Mouse (Mus musculus): ENCODE data around the gene Armc9. TPM values are rescaled to one million over a fixed set of nuclear protein-coding genes. Genes with fewer than 3 reads are reported as not detected.

Gene Armc9
- polyA plus RNA-seq, 1 experiment from 2014 or later: 32.7 TPM

DNA sequence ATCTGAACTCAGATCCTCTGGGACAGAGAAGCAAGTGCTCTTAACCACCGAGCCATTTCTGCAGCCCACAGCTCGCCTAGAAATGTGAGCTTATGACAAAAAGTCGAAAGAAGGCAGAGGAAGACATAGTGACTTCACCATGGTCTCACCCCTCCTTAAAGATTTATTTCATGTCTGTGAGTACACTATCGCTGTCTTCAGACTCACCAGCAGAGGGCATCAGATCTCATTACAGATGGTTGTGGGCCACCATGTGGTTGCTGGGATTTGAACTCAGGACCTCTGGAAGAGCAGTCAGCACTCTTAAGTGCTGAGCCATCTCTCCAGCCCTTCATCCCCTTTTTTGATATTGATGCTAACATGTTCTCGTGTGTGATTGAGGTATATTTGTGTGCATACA, 20.0 kb downstream of the Armc9 start:
- Histone ChIP-seq H3K4me1 (no peaks in the 10 kb centered on the region), H3K9ac (no peak overlapping the region), H3K9me3 (no peaks in the 10 kb centered on the region), H3K27ac (no peak overlapping the region), H3K4me2 (no peak overlapping the region), H3K36me3 (peaks cover 67% of the 10 kb centered on the region), H3K27me3 (no peaks in the 10 kb centered on the region), H3K4me3 (no peak overlapping the region)
- WGBS: 96% methylated on average over 5 of the region's 5 CpGs
- no peak for ATAC-seq (ENCODE audit: insufficient number of reproducible peaks, insufficient read depth, low FRiP score, low TSS enrichment, low read depth)

- ATAC-seq (ENCODE audit: insufficient number of reproducible peaks, insufficient read depth, low FRiP score, low TSS enrichment, low read depth): no peak
- H3K27ac ChIP-seq: no peak overlapping the region
- no peak overlapping the region for H3K4me2 ChIP-seq
- WGBS: 88% methylated on average over 2 of the region's 2 CpGs
- H3K36me3 ChIP-seq: peaks cover 64% of the 10 kb centered on the region
- H3K27me3 ChIP-seq: no peaks in the 10 kb centered on the region
- H3K4me1 ChIP-seq: no peaks in the 10 kb centered on the region
- no peaks in the 10 kb centered on the region for H3K9me3 ChIP-seq
- H3K9ac ChIP-seq: no peak overlapping the region
- H3K4me3 ChIP-seq: no peak overlapping the region
Measured at GRCm38 (mm10) chr1:86176066-86176465, 21.5 kb downstream of the Armc9 start.

GRCm38 (mm10) chr1:86178462-86179253, 24.1 kb downstream of the Armc9 start:
- Histone ChIP-seq H3K9me3 (no peaks in the 10 kb centered on the region), H3K27ac (no peak overlapping the region), H3K9ac (no peak overlapping the region), H3K36me3 (peaks cover 47% of the 10 kb centered on the region), H3K4me3 (no peak overlapping the region), H3K4me2 (no peak overlapping the region), H3K4me1 (no peaks in the 10 kb centered on the region), H3K27me3 (no peaks in the 10 kb centered on the region)
- peak; percentile 57; the same call in 1 of the 2 replicates for ATAC-seq (ENCODE audit: insufficient number of reproducible peaks, insufficient read depth, low FRiP score, low TSS enrichment, low read depth)
- WGBS: 49% methylated on average over 7 of the region's 7 CpGs

DNA sequence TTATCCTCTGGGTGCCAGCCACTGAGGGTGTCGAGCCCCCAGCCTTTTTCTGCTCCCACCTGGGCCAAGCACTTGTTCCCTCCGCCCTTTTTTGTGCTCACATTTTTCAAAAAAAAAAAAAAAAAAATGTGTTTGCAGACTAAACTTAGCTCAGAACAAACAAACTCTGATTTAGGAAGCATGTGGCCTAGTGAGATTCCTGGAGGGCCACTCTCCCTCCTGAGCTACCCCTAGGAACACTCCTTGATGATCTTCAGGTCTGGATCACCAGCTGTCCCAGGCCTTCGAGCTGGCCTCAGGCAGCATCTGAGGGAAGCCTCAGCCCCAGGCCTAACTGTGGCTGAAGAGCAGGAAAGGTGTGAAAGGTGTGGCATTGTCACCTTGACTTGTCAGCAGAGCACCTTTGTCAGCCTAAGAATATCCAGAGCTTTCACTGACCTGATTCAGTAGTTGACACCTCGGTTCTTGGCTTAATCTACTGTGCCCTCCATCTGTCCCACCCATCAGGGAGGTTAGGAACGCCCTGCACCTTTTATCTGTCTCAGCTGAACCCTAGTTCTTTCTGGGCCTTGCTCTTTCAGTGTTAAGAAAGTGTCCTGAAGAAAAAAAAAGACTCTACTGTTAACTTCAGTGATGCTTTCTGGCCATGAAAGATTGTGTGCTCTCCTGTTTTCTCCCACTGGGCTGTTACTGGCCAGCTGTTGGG, 27.6 kb downstream of the Armc9 start:
- 86% methylated on average over 5 of the region's 5 CpGs for WGBS
- Histone ChIP-seq H3K36me3 (peaks cover 20% of the 10 kb centered on the region; the same call in 1 of the 2 replicates), H3K4me1 (no peaks in the 10 kb centered on the region), H3K4me2 (no peak overlapping the region), H3K9me3 (no peaks in the 10 kb centered on the region), H3K27ac (no peak overlapping the region), H3K9ac (no peak overlapping the region), H3K27me3 (no peaks in the 10 kb centered on the region), H3K4me3 (no peak overlapping the region)
- no peak for ATAC-seq (ENCODE audit: insufficient number of reproducible peaks, insufficient read depth, low FRiP score, low TSS enrichment, low read depth)

DNA sequence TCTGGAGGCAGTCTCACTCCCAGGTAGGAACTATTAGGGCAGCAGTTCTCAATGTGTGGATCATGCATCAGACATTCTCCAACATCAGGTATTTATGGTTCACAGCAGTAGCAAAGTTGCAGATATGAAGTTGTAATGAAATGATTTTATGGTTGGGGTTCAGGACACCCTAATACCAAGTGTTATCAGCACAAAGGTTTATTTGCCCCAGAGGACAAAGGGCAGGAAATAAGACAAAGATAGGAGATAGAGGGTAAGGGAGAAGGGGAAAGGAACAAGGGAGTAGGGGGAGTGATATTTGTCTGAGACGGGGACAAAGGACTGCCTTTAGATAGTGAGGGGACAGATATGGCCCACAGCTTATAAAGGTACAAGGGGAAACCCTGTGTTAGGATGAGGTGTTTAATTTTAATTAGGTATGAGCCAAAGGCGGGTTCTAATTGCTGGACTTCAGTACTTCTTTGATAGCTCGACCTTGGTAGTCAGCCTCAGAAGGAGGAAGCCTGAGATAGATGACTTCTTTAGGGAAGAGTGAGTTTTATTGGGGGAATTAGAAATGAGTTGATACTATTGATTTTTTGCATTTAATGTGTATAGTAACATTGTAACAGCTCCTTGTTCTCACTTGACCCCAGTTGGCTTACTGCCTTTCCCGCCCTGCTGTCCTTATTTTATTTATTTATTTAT, 29.1 kb downstream of the Armc9 start:
- WGBS: 86% methylated on average over 4 of the region's 4 CpGs
- Histone ChIP-seq H3K4me3 (no peak overlapping the region), H3K9ac (no peak overlapping the region), H3K36me3 (peaks cover 14% of the 10 kb centered on the region; the same call in 1 of the 2 replicates), H3K27ac (no peak overlapping the region), H3K9me3 (no peaks in the 10 kb centered on the region), H3K4me2 (no peak overlapping the region), H3K27me3 (no peaks in the 10 kb centered on the region), H3K4me1 (no peaks in the 10 kb centered on the region)
- ATAC-seq (ENCODE audit: insufficient number of reproducible peaks, insufficient read depth, low FRiP score, low TSS enrichment, low read depth): no peak

GRCm38 (mm10) chr1:86186762-86187161, 32.2 kb downstream of the Armc9 start:
- Histone ChIP-seq H3K4me1 (no peaks in the 10 kb centered on the region), H3K9me3 (no peaks in the 10 kb centered on the region), H3K9ac (no peak overlapping the region), H3K27me3 (no peaks in the 10 kb centered on the region), H3K27ac (no peak overlapping the region), H3K4me3 (no peak overlapping the region), H3K36me3 (peaks cover 32% of the 10 kb centered on the region), H3K4me2 (no peak overlapping the region)
- WGBS: 83% methylated on average over 7 of the region's 7 CpGs
- no peak for ATAC-seq (ENCODE audit: insufficient number of reproducible peaks, insufficient read depth, low FRiP score, low TSS enrichment, low read depth)

- H3K4me1 ChIP-seq: no peaks in the 10 kb centered on the region
- H3K4me2 ChIP-seq: no peak overlapping the region
- H3K36me3 ChIP-seq: peaks cover 32% of the 10 kb centered on the region
- 69% methylated on average over 2 of the region's 2 CpGs for WGBS
- H3K9ac ChIP-seq: no peak overlapping the region
- ATAC-seq (ENCODE audit: insufficient number of reproducible peaks, insufficient read depth, low FRiP score, low TSS enrichment, low read depth): no peak
- H3K4me3 ChIP-seq: no peak overlapping the region
- H3K27me3 ChIP-seq: no peaks in the 10 kb centered on the region
- no peaks in the 10 kb centered on the region for H3K9me3 ChIP-seq
- no peak overlapping the region for H3K27ac ChIP-seq
Measured at GRCm38 (mm10) chr1:86187856-86188255, 33.3 kb downstream of the Armc9 start.

DNA sequence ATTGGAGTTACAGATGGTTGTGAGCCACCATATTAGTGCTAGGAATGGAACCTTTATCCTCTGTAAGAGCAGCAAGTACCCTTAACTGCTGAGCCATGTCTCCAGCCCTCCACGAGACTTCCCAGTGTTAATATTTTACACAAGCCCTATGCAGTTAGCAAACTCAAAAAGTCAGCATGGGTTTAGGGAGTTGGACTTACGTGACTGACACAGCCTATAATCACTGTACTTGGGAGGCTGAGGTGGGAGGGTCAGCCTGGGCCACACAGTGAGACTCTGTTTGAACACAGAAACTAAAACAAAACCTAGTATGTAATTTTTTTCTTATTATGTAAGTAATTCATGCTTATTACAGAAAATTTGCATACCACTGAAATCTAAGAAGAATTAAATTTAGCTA, 33.7 kb downstream of the Armc9 start:
- Histone ChIP-seq H3K9me3 (no peaks in the 10 kb centered on the region), H3K4me3 (no peak overlapping the region), H3K4me1 (no peaks in the 10 kb centered on the region), H3K27me3 (no peaks in the 10 kb centered on the region), H3K9ac (no peak overlapping the region), H3K27ac (no peak overlapping the region), H3K4me2 (no peak overlapping the region), H3K36me3 (peaks cover 33% of the 10 kb centered on the region)
- 80% methylated on average over 2 of the region's 2 CpGs for WGBS
- ATAC-seq (ENCODE audit: insufficient number of reproducible peaks, insufficient read depth, low FRiP score, low TSS enrichment, low read depth): no peak

- H3K36me3 ChIP-seq: peaks cover 38% of the 10 kb centered on the region
- no peak for ATAC-seq (ENCODE audit: insufficient number of reproducible peaks, insufficient read depth, low FRiP score, low TSS enrichment, low read depth)
- H3K4me1 ChIP-seq: no peaks in the 10 kb centered on the region
- 81% methylated on average over 6 of the region's 6 CpGs for WGBS
- H3K27me3 ChIP-seq: no peaks in the 10 kb centered on the region
- H3K27ac ChIP-seq: no peak overlapping the region; the same call in 1 of the 2 replicates
- H3K9me3 ChIP-seq: no peaks in the 10 kb centered on the region
- H3K4me3 ChIP-seq: no peak overlapping the region
- no peak overlapping the region for H3K4me2 ChIP-seq
- H3K9ac ChIP-seq: no peak overlapping the region
Measured at GRCm38 (mm10) chr1:86189034-86189702, 34.6 kb downstream of the Armc9 start.

GRCm38 (mm10) chr1:86190843-86191242, 36.3 kb downstream of the Armc9 start:
- Histone ChIP-seq H3K4me1 (no peaks in the 10 kb centered on the region), H3K9me3 (no peaks in the 10 kb centered on the region), H3K4me3 (no peak overlapping the region), H3K9ac (no peak overlapping the region), H3K27ac (no peak overlapping the region), H3K36me3 (peaks cover 46% of the 10 kb centered on the region), H3K4me2 (no peak overlapping the region), H3K27me3 (no peaks in the 10 kb centered on the region)
- ATAC-seq (ENCODE audit: insufficient number of reproducible peaks, insufficient read depth, low FRiP score, low TSS enrichment, low read depth): no peak
- 88% methylated on average over 6 of the region's 6 CpGs for WGBS

DNA sequence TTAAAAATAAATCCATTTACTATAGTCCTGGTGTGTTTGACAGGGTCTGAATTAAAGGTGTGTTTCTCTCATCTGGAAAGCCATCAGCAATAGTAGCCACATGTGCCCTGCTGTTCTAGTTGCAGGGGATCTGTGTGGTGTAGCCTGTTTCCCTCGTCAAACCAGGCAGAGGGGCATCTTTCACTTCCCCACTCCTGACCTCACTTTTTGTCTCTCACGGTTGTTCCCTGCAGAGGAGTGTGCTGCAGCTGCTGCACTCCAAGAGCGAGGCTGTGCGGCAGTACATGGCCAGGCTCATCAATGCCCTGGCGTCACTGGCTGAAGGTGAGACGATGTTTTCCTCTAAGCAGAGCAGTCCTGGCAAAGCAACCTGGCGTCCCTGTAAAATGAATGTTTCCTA, 39.5 kb downstream of the Armc9 start:
- Histone ChIP-seq H3K4me1 (no peaks in the 10 kb centered on the region), H3K4me2 (no peak overlapping the region), H3K9ac (no peak overlapping the region), H3K36me3 (peaks cover 63% of the 10 kb centered on the region), H3K9me3 (no peaks in the 10 kb centered on the region), H3K27ac (no peak overlapping the region), H3K4me3 (no peak overlapping the region), H3K27me3 (no peaks in the 10 kb centered on the region)
- no peak for ATAC-seq (ENCODE audit: insufficient number of reproducible peaks, insufficient read depth, low FRiP score, low TSS enrichment, low read depth)
- 85% methylated on average over 7 of the region's 7 CpGs for WGBS
